Mouse (Mus musculus): Measurements from ENCODE around the gene Uhrf2.

Uhrf2 gene

DNA sequence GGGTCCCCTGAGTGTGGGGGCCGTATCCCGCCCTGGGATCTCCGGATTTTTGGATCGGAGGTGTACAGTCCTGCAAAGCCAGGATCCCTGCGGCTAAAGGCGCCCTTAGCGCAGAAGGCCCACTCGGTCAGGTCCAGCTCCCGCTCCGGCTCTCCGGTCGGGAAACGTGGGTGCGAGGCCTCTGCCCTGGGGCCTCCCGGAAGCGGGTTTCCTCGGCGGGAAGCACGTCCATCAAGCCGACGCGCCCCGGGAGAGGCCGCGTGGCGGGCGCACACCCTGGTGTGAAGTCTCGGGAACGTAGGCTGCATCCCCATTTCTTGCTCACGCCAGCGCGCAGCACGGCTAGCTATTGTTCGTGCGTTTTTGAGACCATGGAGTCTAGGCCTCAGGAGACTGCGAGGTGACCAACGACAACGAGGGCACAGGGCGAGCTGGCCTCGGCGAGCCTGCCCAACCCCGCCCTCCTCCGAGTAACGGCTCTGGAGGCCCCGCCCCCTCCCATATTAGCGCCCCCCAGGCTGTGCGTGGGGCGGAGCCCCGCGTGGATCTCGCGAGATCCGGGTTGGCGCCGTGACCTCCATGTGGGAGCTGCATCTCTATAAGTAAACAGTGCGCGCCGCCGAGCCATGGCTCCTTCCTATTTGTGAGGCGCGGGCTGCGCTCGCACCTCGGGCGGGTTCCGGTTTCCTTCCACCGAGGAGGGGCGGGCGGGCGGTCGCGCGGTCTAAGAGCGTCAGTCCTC, at the start of gene Uhrf2:
Uhrf2 (plus strand) TSS at position 620 of the 742 bp plus-strand sequence.
- TF ChIP-seq POU5F1 (IDR thresholded peaks at IDR 0.05; ENCODE audit: borderline replicate concordance, low read length): no peak
- no peak for TF ChIP-seq NANOG (IDR thresholded peaks at IDR 0.05; ENCODE audit: borderline replicate concordance, low read length)
- no peak for TF ChIP-seq CTCF (conservative IDR thresholded peaks at IDR 0.05; ENCODE audit: low read length)

GRCm38 (mm10) chr19:29984208-29985005, 45.9 kb upstream of the Uhrf2 start:
- Histone ChIP-seq H3K27me3 (ENCODE audit: insufficient read depth, low read length) (peaks cover 10% of the 10 kb centered on the region; the same call in 1 of the 2 replicates), H3K9me3 (ENCODE audit: low read length) (peaks cover 17% of the 10 kb centered on the region), H3K36me3 (ENCODE audit: insufficient read depth, low read length) (no peaks in the 10 kb centered on the region), H3K4me1 (replicated peaks; ENCODE audit: low read depth, low read length) (peaks cover 5% of the 10 kb centered on the region; the same call in 1 of the 2 replicates), H3K4me3 (replicated peaks; ENCODE audit: low read length) (peak overlapping the region; percentile 29; the same call in 1 of the 2 replicates)
- TF ChIP-seq POU5F1 (IDR thresholded peaks at IDR 0.05; ENCODE audit: borderline replicate concordance, low read length) (no peak), CTCF (conservative IDR thresholded peaks at IDR 0.05; ENCODE audit: low read length) (no peak), NANOG (IDR thresholded peaks at IDR 0.05; ENCODE audit: borderline replicate concordance, low read length) (no peak)

More for the DNA sequence above, at the start of gene Uhrf2:
- Histone ChIP-seq H3K36me3 (ENCODE audit: insufficient read depth, low read length) (peaks cover 6% of the 10 kb centered on the region), H3K4me1 (replicated peaks; ENCODE audit: low read depth, low read length) (peaks cover 46% of the 10 kb centered on the region), H3K9me3 (ENCODE audit: low read length) (no peaks in the 10 kb centered on the region), H3K27me3 (ENCODE audit: insufficient read depth, low read length) (peaks cover 59% of the 10 kb centered on the region), H3K4me3 (replicated peaks; ENCODE audit: low read length) (peak within 1 kb of the TSS; percentile 93)

DNA sequence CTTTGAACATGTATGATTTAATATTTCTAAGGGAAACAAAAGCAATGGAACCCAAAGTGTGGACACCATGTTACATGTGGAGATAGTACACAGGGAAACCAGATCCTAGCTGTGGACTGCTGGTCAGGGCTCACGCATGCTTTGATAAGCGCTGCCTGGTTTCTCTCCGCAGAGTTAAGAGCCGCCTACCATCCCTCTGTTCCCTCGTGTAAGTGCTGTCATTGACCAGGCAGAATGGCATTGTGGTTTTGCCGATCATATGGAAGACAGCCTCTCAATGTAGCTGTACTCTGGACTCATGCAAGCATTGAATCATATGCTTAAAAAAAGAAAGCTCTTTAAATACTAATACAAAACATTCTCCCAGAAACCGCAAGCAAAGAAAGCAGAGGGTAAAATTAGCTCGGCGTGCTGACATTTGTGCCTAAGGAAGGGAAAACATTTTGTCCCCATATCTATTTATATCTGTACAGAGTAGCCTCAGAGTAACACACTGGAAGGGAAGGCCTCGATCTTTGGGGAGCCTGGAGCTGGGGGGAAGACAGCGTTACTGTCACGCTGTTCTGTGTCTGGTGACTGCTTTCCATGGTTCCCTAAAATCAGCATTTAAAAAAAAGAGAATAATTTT, 43.7 kb upstream of the Uhrf2 start:
- TF ChIP-seq CTCF (conservative IDR thresholded peaks at IDR 0.05; ENCODE audit: low read length) (no peak), NANOG (IDR thresholded peaks at IDR 0.05; ENCODE audit: borderline replicate concordance, low read length) (no peak), POU5F1 (IDR thresholded peaks at IDR 0.05; ENCODE audit: borderline replicate concordance, low read length) (no peak)
- peaks cover 17% of the 10 kb centered on the region for H3K9me3 ChIP-seq (ENCODE audit: low read length)
- H3K36me3 ChIP-seq (ENCODE audit: insufficient read depth, low read length): no peaks in the 10 kb centered on the region
- no peak overlapping the region for H3K4me3 ChIP-seq (replicated peaks; ENCODE audit: low read length)
- peaks cover 5% of the 10 kb centered on the region; the same call in 1 of the 2 replicates for H3K4me1 ChIP-seq (replicated peaks; ENCODE audit: low read depth, low read length)
- peaks cover 10% of the 10 kb centered on the region; the same call in 1 of the 2 replicates for H3K27me3 ChIP-seq (ENCODE audit: insufficient read depth, low read length)

DNA sequence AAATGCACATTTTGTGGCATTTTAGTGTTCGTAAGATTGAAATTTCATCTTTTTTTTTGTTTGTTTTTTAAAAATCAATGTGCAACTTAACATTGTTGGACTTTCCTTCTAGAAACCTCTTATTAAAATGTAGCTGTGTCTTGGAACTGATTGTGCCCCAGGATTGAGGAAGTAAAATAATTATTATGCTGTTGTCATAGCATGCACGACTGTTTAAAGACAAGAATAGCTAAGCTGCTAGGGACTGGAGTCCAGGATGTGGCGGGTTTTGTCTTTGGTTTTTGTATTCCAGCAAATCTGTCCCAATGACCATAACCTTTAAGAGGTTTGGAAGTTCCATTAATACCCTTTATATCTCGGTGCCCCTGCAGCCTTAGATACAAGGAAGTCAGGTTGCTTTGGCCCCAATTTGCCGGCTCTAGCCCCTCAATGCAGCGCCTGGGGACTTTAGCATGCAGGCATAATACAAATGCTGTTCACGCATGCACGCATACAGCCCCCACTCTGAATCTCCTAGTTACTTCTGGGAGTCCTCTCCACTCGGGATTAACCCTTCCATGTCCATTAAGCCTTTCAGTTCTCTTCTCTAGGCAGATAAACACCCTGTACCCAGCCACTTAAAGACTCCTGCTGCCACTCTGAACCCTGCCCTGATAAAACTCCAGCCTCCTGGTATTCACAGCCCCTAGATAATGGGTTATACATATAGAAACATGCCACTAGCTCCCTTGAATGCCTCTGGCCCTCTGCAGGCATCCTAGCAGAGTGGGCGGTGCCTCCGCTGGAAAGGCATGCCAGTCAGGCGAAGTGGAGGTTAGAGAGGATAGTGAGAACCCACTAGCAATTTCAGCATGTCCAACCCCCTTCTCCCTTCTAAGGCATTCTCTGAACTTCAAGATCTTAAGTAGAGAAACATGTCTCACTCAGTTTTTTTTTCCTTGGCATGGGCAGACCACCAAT, 29.6 kb upstream of the Uhrf2 start:
- Histone ChIP-seq H3K4me3 (replicated peaks; ENCODE audit: low read length) (no peak overlapping the region), H3K36me3 (ENCODE audit: insufficient read depth, low read length) (no peaks in the 10 kb centered on the region), H3K9me3 (ENCODE audit: low read length) (no peaks in the 10 kb centered on the region), H3K27me3 (ENCODE audit: insufficient read depth, low read length) (peaks cover 8% of the 10 kb centered on the region), H3K4me1 (replicated peaks; ENCODE audit: low read depth, low read length) (peaks cover 4% of the 10 kb centered on the region; the same call in 1 of the 2 replicates)
- TF ChIP-seq NANOG (IDR thresholded peaks at IDR 0.05; ENCODE audit: borderline replicate concordance, low read length) (no peak), CTCF (conservative IDR thresholded peaks at IDR 0.05; ENCODE audit: low read length) (no peak), POU5F1 (IDR thresholded peaks at IDR 0.05; ENCODE audit: borderline replicate concordance, low read length) (no peak)

GRCm38 (mm10) chr19:30001550-30001949, 28.8 kb upstream of the Uhrf2 start:
- Histone ChIP-seq H3K4me1 (replicated peaks; ENCODE audit: low read depth, low read length) (peaks cover 11% of the 10 kb centered on the region), H3K4me3 (replicated peaks; ENCODE audit: low read length) (no peak overlapping the region)

GRCm38 (mm10) chr19:30003621-30004020, 26.7 kb upstream of the Uhrf2 start, which contains the start of gene Trpd52l3:
Gene Trpd52l3, plus strand, starts transcription at chr19:30003790.
- H3K4me3 ChIP-seq (replicated peaks; ENCODE audit: low read length): no peak within 1 kb of the TSS
- no peaks in the 10 kb centered on the region for H3K36me3 ChIP-seq (ENCODE audit: insufficient read depth, low read length)
- no peak for TF ChIP-seq POU5F1 (IDR thresholded peaks at IDR 0.05; ENCODE audit: borderline replicate concordance, low read length)
- no peak for TF ChIP-seq CTCF (conservative IDR thresholded peaks at IDR 0.05; ENCODE audit: low read length)
- TF ChIP-seq NANOG (IDR thresholded peaks at IDR 0.05; ENCODE audit: borderline replicate concordance, low read length): no peak
- H3K4me1 ChIP-seq (replicated peaks; ENCODE audit: low read depth, low read length): peaks cover 15% of the 10 kb centered on the region
- peaks cover 8% of the 10 kb centered on the region for H3K27me3 ChIP-seq (ENCODE audit: insufficient read depth, low read length)
- peaks cover 3% of the 10 kb centered on the region; the same call in 1 of the 2 replicates for H3K9me3 ChIP-seq (ENCODE audit: low read length)

More at GRCm38 (mm10) chr19:30001550-30001949, 28.8 kb upstream of the Uhrf2 start:
- H3K36me3 ChIP-seq (ENCODE audit: insufficient read depth, low read length): no peaks in the 10 kb centered on the region
- H3K9me3 ChIP-seq (ENCODE audit: low read length): no peaks in the 10 kb centered on the region
- peaks cover 8% of the 10 kb centered on the region for H3K27me3 ChIP-seq (ENCODE audit: insufficient read depth, low read length)
- no peak for TF ChIP-seq POU5F1 (IDR thresholded peaks at IDR 0.05; ENCODE audit: borderline replicate concordance, low read length)
- no peak for TF ChIP-seq CTCF (conservative IDR thresholded peaks at IDR 0.05; ENCODE audit: low read length)
- TF ChIP-seq NANOG (IDR thresholded peaks at IDR 0.05; ENCODE audit: borderline replicate concordance, low read length): no peak

GRCm38 (mm10) chr19:30006371-30006770, 23.9 kb upstream of the Uhrf2 start:
- peaks cover 6% of the 10 kb centered on the region; the same call in 1 of the 2 replicates for H3K27me3 ChIP-seq (ENCODE audit: insufficient read depth, low read length)
- H3K4me3 ChIP-seq (replicated peaks; ENCODE audit: low read length): no peak overlapping the region
- no peaks in the 10 kb centered on the region for H3K36me3 ChIP-seq (ENCODE audit: insufficient read depth, low read length)
- peak; percentile 95 for TF ChIP-seq NANOG (IDR thresholded peaks at IDR 0.05; ENCODE audit: borderline replicate concordance, low read length)
- no peak for TF ChIP-seq CTCF (conservative IDR thresholded peaks at IDR 0.05; ENCODE audit: low read length)
- H3K4me1 ChIP-seq (replicated peaks; ENCODE audit: low read depth, low read length): peaks cover 15% of the 10 kb centered on the region
- peaks cover 3% of the 10 kb centered on the region; the same call in 1 of the 2 replicates for H3K9me3 ChIP-seq (ENCODE audit: low read length)

Measured in E14TG2a.4 (cell line).